Mouse (Mus musculus): ENCODE measurements around the gene Abcb10.

The Abcb10 gene

GRCm38 (mm10) chr8:123902653-123903052 is 80.3 kb downstream of the Abcb10 start:
- DNase-seq (ENCODE audit: low read depth, low spot score): no peak

Measured in ES-CJ7 (cell line).